Mouse (Mus musculus) thymus, adult 18-20 months (tissue): ENCODE data around the gene Smtn.

Experiments
- DNase-seq, 2 experiments: peaks; one replicate each; pipeline ENCODE4 v3.0.0; 2022; ENCODE audit warnings: mixed read lengths in 2 of 2

Smtn gene

GRCm38 (mm10) chr11:3540451-3541085 lies at the start of gene Smtn:
Gene Smtn, minus strand, starts transcription at chr11:3540612.
- DNase-seq = no peak

GRCm38 (mm10) chr11:3588036-3588672 lies 47.7 kb upstream of the Smtn start:
- DNase-seq = no peak

GRCm38 (mm10) chr11:3587350-3587749 lies 46.9 kb upstream of the Smtn start:
- DNase-seq = no peak

- no peak for DNase-seq
Measured at GRCm38 (mm10) chr11:3585983-3586618, 45.7 kb upstream of the Smtn start.

GRCm38 (mm10) chr11:3583127-3583526 lies 42.7 kb upstream of the Smtn start:
- DNase-seq = no peak

- no peak for DNase-seq
Measured at GRCm38 (mm10) chr11:3581908-3582307, 41.5 kb upstream of the Smtn start.

- no peak for DNase-seq
Measured at GRCm38 (mm10) chr11:3580306-3581084, 40.1 kb upstream of the Smtn start.

- no peak for DNase-seq
Measured at GRCm38 (mm10) chr11:3578050-3578725, 37.8 kb upstream of the Smtn start.

GRCm38 (mm10) chr11:3575238-3575637 lies 34.8 kb upstream of the Smtn start:
- no peak for DNase-seq

GRCm38 (mm10) chr11:3573092-3573491 lies 32.7 kb upstream of the Smtn start:
- DNase-seq = no peak

- DNase-seq = no peak
Measured at GRCm38 (mm10) chr11:3572181-3572580, 31.8 kb upstream of the Smtn start.

- DNase-seq = no peak
Measured at GRCm38 (mm10) chr11:3570321-3570720, 29.9 kb upstream of the Smtn start.

GRCm38 (mm10) chr11:3567896-3568295 lies 27.5 kb upstream of the Smtn start:
- no peak for DNase-seq

GRCm38 (mm10) chr11:3566018-3566417 lies 25.6 kb upstream of the Smtn start:
- DNase-seq = no peak

GRCm38 (mm10) chr11:3564451-3564850 lies 24.0 kb upstream of the Smtn start:
- DNase-seq = no peak

- DNase-seq = no peak
Measured at GRCm38 (mm10) chr11:3563853-3564252, 23.4 kb upstream of the Smtn start.

GRCm38 (mm10) chr11:3560202-3560601 lies 19.8 kb upstream of the Smtn start:
- DNase-seq = no peak

GRCm38 (mm10) chr11:3557852-3558251 lies 17.4 kb upstream of the Smtn start:
- DNase-seq = no peak

- no peak for DNase-seq
Measured at GRCm38 (mm10) chr11:3554976-3555375, 14.6 kb upstream of the Smtn start.

GRCm38 (mm10) chr11:3549791-3550190 lies 9.4 kb upstream of the Smtn start:
- no peak for DNase-seq

- no peak for DNase-seq
Measured at GRCm38 (mm10) chr11:3548564-3549295, 8.3 kb upstream of the Smtn start.

- DNase-seq = no peak
Measured at GRCm38 (mm10) chr11:3547969-3548368, 7.6 kb upstream of the Smtn start.
